Mouse (Mus musculus) lung, adult 2 months (tissue): ENCODE data around the gene Cdh4.
A peak's percentile ranks its signal among the peaks of the same experiment; 100 is the strongest.

Experiments
- CTCF ChIP-seq: fragments of 200-500 bp; IDR thresholded peaks from 2 replicates; pipeline ENCODE4 v1.5.1; 2011; ENCODE audit warnings: mild to moderate bottlenecking, low read length, control low read depth; ENCODE audit not compliant: insufficient read depth
- POLR2A ChIP-seq: fragments of 200-500 bp; IDR thresholded peaks from 2 replicates; pipeline ENCODE4 v1.6.1; 2011; ENCODE audit warnings: low read depth, mild to moderate bottlenecking, control low read depth, low read length, borderline replicate concordance; ENCODE audit errors: extremely low read depth

DNA sequence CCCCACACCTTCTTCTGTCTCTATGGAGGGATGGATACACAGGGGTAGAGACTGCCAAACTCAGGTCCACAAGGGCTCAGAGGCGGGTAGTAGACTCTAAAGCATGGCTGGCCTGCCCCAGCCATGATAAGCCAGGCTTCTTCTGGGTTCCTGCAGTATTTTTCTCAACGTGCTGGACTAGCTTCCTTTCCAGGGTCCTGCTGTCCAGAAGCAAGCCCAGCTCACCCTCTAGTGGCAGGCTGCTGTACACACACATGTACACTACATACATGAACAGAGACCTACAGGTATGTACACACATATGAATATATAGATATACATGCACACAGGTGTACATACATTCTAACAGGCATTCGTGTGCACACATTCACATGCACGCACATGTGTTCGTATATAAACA lies 430.5 kb downstream of the Cdh4 start:
- TF ChIP-seq CTCF (peak; percentile 30; the same call in 1 of the 2 replicates), POLR2A (no peak)
